Mouse (Mus musculus): ENCODE data around the gene Arl13a. TPM values are rescaled to one million over a fixed set of nuclear protein-coding genes. Genes with fewer than 3 reads are reported as not detected.

Gene Arl13a
- polyA plus RNA-seq, 1 experiment from 2014 or later: not detected

GRCm38 (mm10) chrX:134248202-134248601 lies 60.9 kb downstream of the Arl13a start:
- no peaks in the 10 kb centered on the region for H3K36me3 ChIP-seq (ENCODE audit: insufficient read depth, low read length)
- H3K27me3 ChIP-seq (replicated peaks; ENCODE audit: insufficient read depth, low read length): no peaks in the 10 kb centered on the region
- no peak overlapping the region for H3K9ac ChIP-seq (replicated peaks; ENCODE audit: low read depth)
- H3K4me1 ChIP-seq (ENCODE audit: insufficient read depth, low read depth, low read length): no peaks in the 10 kb centered on the region
- no peak overlapping the region for H3K4me2 ChIP-seq (replicated peaks; ENCODE audit: low read depth, low read length)
- H3K4me3 ChIP-seq (ENCODE audit: low read depth, low read length): no peak overlapping the region
- no peak for TF ChIP-seq CTCF (IDR thresholded peaks at IDR 0.05)
- no peak for TF ChIP-seq EP300 (IDR thresholded peaks at IDR 0.05)
- no peaks in the 10 kb centered on the region for H3K9me3 ChIP-seq (ENCODE audit: low read length)
- ATAC-seq (no peak), DNase-seq (ENCODE audit: low spot score) (no peak)
- WGBS: 38% methylated on average over 2 of the region's 2 CpGs
- H3K27ac ChIP-seq (ENCODE audit: low read length): no peak overlapping the region

Other genes starting within 250 kb of the Arl13a start
- 2.1 and 2.5 TPM in 2 replicates for gene Sytl4, start 205.7 kb upstream of the Arl13a start, polyA plus RNA-seq (2015; fragmentation: Nextera tagmentation; extraction: Ambion mirVana)
- gene Cstf2, start 128.3 kb upstream of the Arl13a start, polyA plus RNA-seq (2015; fragmentation: Nextera tagmentation; extraction: Ambion mirVana): 13.8 and 14.3 TPM in 2 replicates
- gene Xkrx, start 25.4 kb upstream of the Arl13a start, polyA plus RNA-seq (2015; fragmentation: Nextera tagmentation; extraction: Ambion mirVana): 0.48 and 0.54 TPM in 2 replicates
- gene Nox1, start 34.5 kb downstream of the Arl13a start, polyA plus RNA-seq (2015; fragmentation: Nextera tagmentation; extraction: Ambion mirVana): 0.95 and 1.0 TPM in 2 replicates
- gene Trmt2b, start 89.5 kb downstream of the Arl13a start, polyA plus RNA-seq (2015; fragmentation: Nextera tagmentation; extraction: Ambion mirVana): 9.2 and 10.2 TPM in 2 replicates
- 1.4 and 1.5 TPM in 2 replicates for gene Tmem35a, start 107.7 kb downstream of the Arl13a start, polyA plus RNA-seq (2015; fragmentation: Nextera tagmentation; extraction: Ambion mirVana)
- 1.8 and 2.0 TPM in 2 replicates for gene Cenpi, start 120.6 kb downstream of the Arl13a start, polyA plus RNA-seq (2015; fragmentation: Nextera tagmentation; extraction: Ambion mirVana)
- gene Drp2, start 217.1 kb downstream of the Arl13a start, polyA plus RNA-seq (2015; fragmentation: Nextera tagmentation; extraction: Ambion mirVana): 0.06 and 0.17 TPM in 2 replicates

Measured in lung, postnatal 0 days (tissue).